Mouse (Mus musculus) megakaryocyte, adult 5-6 weeks (primary cell): ENCODE measurements around the gene Itga9. TPM values are rescaled to one million over a fixed set of nuclear protein-coding genes. Genes with fewer than 3 reads are reported as not detected.
A peak's percentile ranks its signal among the peaks of the same experiment; 100 is the strongest.

Experiments
- ATAC-seq: 2 replicates; pipeline ENCODE4 v1.8.0; 2016; ENCODE audit warnings: mild to moderate bottlenecking, inconsistent platforms; ENCODE audit not compliant: poor library complexity, severe bottlenecking
- total RNA-seq, 2 experiments: library from RNA; stranded (forward) in 1 of 2; stranded (reverse) in 1 of 2; fragments of 153-499, 151-499 nt in 1 of 2; fragments of 221-1000, 200-1000 nt in 1 of 2; gene quantifications; 2 replicates each; pipeline versions ENCODE4 v1.2.3 to v1.2.4; 2015 to 2017

The Itga9 gene
- total RNA-seq, 2 experiments from 2014 or later, result 0.04 to 0.87 TPM

DNA sequence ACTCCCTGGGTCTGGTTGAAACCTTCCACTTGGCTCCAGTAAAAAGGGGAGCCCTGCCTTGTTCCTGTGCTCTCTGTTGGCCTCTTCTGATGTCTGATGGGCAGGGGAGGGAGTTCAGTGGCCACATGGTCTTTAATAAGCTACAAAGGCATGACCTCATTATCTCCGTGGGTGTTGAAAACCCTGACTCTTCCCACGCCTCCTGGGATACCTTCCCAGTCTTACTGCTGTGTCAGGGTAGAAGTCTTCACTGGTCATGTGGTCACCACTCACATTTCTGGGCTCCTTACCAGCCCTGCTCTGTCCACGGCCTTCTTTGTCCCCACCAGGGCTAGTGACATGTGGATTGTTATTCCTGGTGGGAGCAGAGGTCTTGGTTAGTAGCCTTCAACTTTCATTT, 331.0 kb downstream of the Itga9 start:
- no peak for ATAC-seq

DNA sequence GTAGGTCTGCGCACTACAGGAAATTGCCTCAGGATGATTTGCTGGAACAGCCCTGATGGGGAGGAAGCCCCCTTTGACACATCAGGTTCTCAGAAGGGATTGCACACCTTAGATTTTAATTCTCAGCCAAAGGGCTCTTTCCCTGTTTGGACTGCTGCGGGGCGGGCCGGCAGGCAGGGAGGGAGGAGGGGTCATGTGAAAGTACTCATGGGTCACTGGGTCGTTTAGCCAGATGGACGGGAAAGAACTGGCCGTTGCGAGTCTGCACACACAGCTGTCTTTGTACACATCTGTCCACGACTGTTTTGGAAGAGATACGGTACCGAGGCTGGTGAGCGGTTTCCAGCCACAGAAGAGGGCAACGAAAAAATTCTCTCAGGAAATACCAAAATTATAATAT, 332.9 kb downstream of the Itga9 start:
- ATAC-seq, result no peak

DNA sequence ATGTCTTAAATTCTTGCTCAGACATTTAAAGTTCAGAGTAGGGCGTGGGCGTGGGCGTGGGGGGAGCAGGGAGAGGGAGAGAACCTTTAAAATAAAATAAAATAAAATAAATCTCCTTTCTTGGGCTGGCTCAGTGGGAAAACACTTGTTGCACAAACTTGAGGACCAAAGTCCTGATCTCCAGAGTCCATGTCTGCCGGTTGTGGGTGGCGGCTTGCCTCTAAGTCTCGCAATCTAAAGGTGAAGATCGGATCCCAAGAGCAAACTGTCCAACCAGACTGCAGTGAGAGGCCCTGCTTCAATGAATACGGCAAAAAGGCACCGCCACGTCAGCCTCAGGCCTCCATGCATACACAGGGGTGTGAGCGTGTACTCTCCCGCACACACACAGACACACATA, 333.3 kb downstream of the Itga9 start:
- no peak for ATAC-seq

DNA sequence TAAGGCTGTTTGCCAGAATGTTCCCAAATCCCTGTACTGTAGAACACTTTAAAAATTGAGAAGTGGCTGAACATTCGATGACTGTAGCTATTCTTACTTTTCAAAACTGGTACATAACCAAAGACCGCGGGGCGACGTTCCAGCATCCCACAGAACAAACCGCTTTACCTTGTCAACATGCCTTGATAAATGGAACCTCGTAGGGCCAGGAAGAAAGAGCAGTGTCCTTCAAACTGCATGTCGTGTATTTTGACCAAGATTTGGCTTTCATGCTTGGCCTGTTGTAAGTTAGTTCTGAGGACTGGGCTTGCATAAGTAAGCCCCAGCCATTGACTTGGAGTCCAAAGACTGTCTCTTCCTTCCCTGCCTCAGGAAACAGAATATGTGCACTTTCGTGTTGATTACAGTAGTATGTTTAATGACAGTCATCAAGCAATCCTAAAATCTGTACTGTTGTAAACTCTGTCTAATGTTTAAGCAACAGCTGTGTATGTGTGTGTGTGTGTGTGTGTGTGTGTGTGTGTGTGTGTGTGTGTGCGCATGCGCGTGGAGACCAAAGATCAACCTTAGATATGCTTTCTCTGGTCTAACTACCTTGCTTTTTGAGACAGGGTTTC, 334.2 kb downstream of the Itga9 start:
- no peak for ATAC-seq

DNA sequence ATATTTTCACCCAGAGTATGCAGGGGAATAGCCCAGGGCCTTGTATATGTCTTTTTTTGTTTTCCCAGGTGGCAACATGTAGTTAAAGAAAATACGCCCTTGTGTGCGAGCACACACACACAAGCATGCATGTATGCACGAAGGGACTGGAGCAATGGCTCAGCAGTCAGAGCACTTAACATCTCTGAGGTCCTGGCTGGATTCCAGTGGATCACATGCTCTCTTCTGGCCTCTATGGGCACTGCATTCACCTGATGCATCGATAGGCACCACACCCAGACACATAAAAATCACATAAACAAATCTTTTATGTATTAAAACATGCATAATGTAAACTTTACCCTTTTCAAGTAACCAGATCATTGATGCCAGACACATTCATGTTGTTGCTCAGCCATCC, 335.5 kb downstream of the Itga9 start:
- ATAC-seq, result no peak

DNA sequence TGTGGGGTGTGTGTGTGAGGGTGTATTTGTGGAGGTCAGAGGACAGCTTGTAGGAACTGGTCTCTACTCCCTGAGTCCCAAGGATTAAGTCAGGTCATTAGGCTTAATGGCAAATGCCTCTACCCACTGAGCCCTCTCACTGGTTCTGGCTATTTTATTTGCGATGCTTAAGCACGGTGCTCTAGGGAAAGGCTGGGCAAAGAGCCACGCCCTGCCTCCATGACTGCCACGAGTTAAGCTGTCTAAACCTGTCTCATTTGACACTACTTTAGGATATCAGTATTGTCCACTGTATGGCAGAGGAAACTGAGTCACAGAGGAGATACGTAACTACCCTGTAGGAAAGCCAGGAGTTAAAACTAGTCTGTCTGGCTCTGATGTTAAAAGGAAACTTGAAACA, 337.5 kb downstream of the Itga9 start:
- no peak for ATAC-seq

DNA sequence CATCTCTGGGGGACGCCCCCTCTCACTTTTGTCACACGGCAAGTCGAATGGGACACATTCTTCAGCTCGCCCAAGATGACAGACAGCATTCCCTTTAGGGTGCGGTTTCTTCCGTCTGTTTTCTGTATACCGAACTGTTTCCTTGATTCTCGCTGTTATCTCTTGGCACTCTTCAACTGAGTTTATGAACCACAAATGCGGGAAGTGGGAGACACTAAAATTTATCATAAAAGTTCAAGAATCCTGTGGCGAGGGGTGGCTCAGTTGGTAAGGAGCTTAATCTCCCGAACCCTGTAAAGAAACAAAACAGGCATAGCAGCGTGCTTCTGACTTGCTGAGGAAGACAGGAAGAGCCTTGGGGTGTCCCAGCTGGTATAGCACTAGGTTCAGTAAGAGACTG, 337.9 kb downstream of the Itga9 start:
- no peak for ATAC-seq

DNA sequence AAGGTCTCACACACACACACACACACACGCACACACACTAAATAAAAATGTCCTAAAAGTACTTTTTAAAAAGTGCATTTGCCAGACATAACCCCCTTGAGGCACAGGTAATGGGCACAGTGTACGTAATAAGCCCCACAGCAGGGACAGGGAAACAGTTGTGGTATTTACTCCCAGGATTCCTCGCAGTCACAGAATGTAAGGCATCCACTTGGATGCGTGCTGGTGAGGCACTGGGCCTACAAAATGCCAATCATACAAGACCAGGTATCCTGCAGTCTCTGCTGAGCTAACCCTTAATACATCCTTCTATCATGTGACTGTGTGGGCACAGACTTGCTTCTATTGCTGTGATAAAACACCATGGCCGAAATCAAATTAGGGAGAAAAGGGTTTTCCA, 342.0 kb downstream of the Itga9 start:
- ATAC-seq, result no peak

DNA sequence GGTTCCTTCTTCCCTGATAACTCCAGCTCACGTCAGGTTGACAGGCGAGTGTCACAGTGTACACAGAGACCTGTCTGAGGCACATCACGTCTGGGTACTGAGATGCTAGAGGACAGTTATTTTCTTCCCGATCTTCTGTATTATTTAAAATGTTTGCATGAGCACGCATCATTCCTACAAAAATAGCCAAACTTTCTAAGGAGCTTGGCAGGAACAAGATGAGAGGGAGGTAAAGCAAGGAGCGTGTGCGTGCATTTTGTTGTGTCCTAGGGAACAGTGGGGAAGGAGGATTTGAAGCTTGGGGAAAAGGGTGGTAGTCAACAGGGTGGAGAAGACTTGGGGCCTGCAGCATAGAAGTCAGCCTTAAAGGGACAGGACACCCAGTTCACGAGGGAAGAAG, 342.6 kb downstream of the Itga9 start:
- no peak for ATAC-seq

DNA sequence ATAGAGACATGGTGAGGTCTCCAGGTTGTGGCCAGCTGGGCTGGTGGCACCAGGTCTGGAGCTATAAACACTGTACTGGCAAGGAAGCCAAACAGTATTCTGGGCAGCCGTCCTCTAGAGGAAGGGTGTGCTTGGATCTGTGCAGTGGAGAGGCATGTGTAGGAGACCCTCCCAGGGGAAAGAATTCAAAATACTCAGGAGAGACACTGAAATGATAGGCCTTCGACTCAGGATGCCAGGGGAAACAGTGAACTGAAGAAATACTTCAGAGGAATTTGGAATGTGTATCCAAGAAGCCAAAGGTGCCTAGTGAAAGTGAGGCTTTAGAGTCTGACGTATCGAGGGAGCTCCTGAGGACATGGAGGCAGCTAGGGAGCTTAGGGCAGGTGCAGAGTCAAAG, 343.2 kb downstream of the Itga9 start:
- ATAC-seq, result peak; percentile 20; the same call in 1 of the 2 replicates

DNA sequence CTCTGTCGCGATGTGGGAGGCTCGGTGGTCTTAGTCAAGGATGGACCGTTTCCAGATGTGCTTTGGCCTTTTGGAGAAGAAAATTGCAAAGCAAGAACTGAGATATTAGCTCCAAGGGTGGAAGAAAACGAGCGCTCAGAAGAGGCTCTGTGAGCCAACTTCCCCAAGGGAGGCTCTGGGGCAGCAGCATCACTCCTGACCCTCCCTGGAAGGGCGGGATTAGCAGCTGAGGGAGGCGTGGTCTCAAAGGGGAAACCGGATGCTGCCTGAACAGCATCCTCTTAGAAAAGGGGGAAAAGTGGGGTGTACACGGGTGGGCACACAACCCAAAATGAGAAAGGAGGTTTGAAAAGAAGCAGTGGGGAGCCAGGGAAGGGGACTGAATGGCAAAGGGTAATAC, 343.6 kb downstream of the Itga9 start:
- peak; percentile 76 for ATAC-seq

Other genes starting within 250 kb of the Itga9 start
- 0.78 and 1.3 TPM in 2 replicates for gene Eomes, start 128.5 kb upstream of the Itga9 start, total RNA-seq (2015)
- 0.37 and 1.8 TPM in 2 replicates for gene Eomes, start 128.5 kb upstream of the Itga9 start, total RNA-seq (2017)
- gene Golga4, start 100.4 kb upstream of the Itga9 start, total RNA-seq (2015), result 20.7 and 27.3 TPM in 2 replicates
- gene Golga4, start 100.4 kb upstream of the Itga9 start, total RNA-seq (2017), result 46.0 and 57.2 TPM in 2 replicates